14 mouse cellular contexts compared by ENCODE assay signal in genomic region chr6:91201881-91202341, GRCm38 (mm10). TPM values are rescaled to one million over a fixed set of nuclear protein-coding genes. Genes with fewer than 3 reads are reported as not detected.
DNase-seq lines count a peak whose midpoint lies in the region; ATAC-seq and TF ChIP-seq lines count a peak whose summit lies in the region.
"Had no signal": no experiment of that assay in that cellular context is flagged by ENCODE, and none has a peak within 500 bp of the region (broad histone marks: within the 10 kb centered on the region; RNA-seq: fewer than 3 reads in every experiment).

No protein-coding gene starts in this region.

- no peak overlapping the region for H3K9ac ChIP-seq in heart, adult 2 months (ENCODE audit: low read depth, low read length)
- H3K9ac ChIP-seq in limb, embryonic 13.5 days, result no peak overlapping the region
- H3K9ac ChIP-seq: liver, embryonic 13.5 days had no signal

- no peaks in the 10 kb centered on the region for H3K9me3 ChIP-seq in embryonic facial prominence, embryonic 10.5 days
- H3K9me3 ChIP-seq in limb, embryonic 13.5 days, result no peaks in the 10 kb centered on the region; the same call in 1 of the 2 replicates
- H3K9me3 ChIP-seq: G1E; liver, embryonic 13.5 days had no signal

- 87% methylated on average over 8 of the region's 8 CpGs for WGBS in embryonic facial prominence, embryonic 10.5 days
- WGBS in heart, adult 2 months, result 32% methylated on average over 8 of the region's 8 CpGs
- 67% methylated on average over 8 of the region's 8 CpGs for WGBS in limb, embryonic 13.5 days

- H3K4me2 ChIP-seq in limb, embryonic 13.5 days (replicated peaks), result no peak overlapping the region
- H3K4me2 ChIP-seq: liver, embryonic 13.5 days had no signal

- H3K4me3 ChIP-seq in embryonic facial prominence, embryonic 10.5 days, result no peak overlapping the region
- no peak overlapping the region for H3K4me3 ChIP-seq in heart, adult 2 months
- no peak overlapping the region for H3K4me3 ChIP-seq in limb, embryonic 13.5 days
- H3K4me3 ChIP-seq: erythroblast, embryonic 14.5 days; liver, embryonic 13.5 days had no signal

- H3K79me2 ChIP-seq in heart, adult 2 months (replicated peaks; ENCODE audit: control insufficient read depth, insufficient read depth, low read length), result no peaks in the 10 kb centered on the region

- no peak for ATAC-seq in limb, embryonic 13.5 days (ENCODE audit: low FRiP score, low read depth)
- ATAC-seq: midbrain, embryonic 16.5 days had no signal

- H3K27ac ChIP-seq in embryonic facial prominence, embryonic 10.5 days (replicated peaks), result peak overlapping the region; percentile 90
- peak overlapping the region; percentile 42 for H3K27ac ChIP-seq in heart, adult 2 months
- peak overlapping the region; percentile 96 for H3K27ac ChIP-seq in limb, embryonic 13.5 days
- H3K27ac ChIP-seq: liver, embryonic 13.5 days had no signal

- 0 out of 2 replicates have a peak, but pooled peaks have one; percentile 28 for TF ChIP-seq EP300 in heart, adult 2 months (IDR thresholded peaks at IDR 0.05; ENCODE audit: insufficient read depth, low read depth, low read length)

- H3K36me3 ChIP-seq in embryonic facial prominence, embryonic 10.5 days (replicated peaks), result no peaks in the 10 kb centered on the region
- no peaks in the 10 kb centered on the region for H3K36me3 ChIP-seq in heart, adult 2 months (ENCODE audit: control insufficient read depth, insufficient read depth, low read length)
- H3K36me3 ChIP-seq in limb, embryonic 13.5 days, result no peaks in the 10 kb centered on the region
- H3K36me3 ChIP-seq: G1E; liver, embryonic 13.5 days had no signal

- H3K27me3 ChIP-seq in embryonic facial prominence, embryonic 10.5 days (replicated peaks; ENCODE audit: low read depth, poor library complexity, severe bottlenecking), result peaks cover 9% of the 10 kb centered on the region; the same call in 1 of the 2 replicates
- H3K27me3 ChIP-seq in heart, adult 2 months (ENCODE audit: control insufficient read depth, insufficient read depth, low read length), result no peaks in the 10 kb centered on the region
- H3K27me3 ChIP-seq in limb, embryonic 13.5 days, result peaks cover 2% of the 10 kb centered on the region; the same call in 1 of the 2 replicates
- H3K27me3 ChIP-seq: liver, embryonic 13.5 days had no signal

- no peak for TF ChIP-seq CTCF in heart, adult 2 months (IDR thresholded peaks at IDR 0.05)

- peaks cover 36% of the 10 kb centered on the region for H3K4me1 ChIP-seq in embryonic facial prominence, embryonic 10.5 days
- H3K4me1 ChIP-seq in heart, adult 2 months (ENCODE audit: control insufficient read depth, insufficient read depth, low read length), result peaks cover 7% of the 10 kb centered on the region
- peaks cover 67% of the 10 kb centered on the region for H3K4me1 ChIP-seq in limb, embryonic 13.5 days
- H3K4me1 ChIP-seq: liver, embryonic 13.5 days had no signal

- intact Hi-C loops in heart, adult 2 months (cut with DNase I), result no loop called here

- TF ChIP-seq POLR2A in heart, adult 2 months (IDR thresholded peaks at IDR 0.05; ENCODE audit: insufficient read depth, low read depth, low read length), result no peak

- peak; percentile 47 for DNase-seq in lung, postnatal 10 days
- no peak for DNase-seq in lung, postnatal 4 days
- DNase-seq in embryonic facial prominence, embryonic 10.5 days (ENCODE audit: low spot score), result no peak
- DNase-seq in heart, adult 2 months, result peak; percentile 67 to 73
- no peak for DNase-seq in cerebellum, adult 11-12 months
- DNase-seq in right cerebral cortex, adult 18-20 months, result no peak
- DNase-seq in thymus, postnatal 4 days, result no peak
- DNase-seq: kidney, postnatal 4 days; liver, embryonic 13.5 days had no signal

RNA-seq across cellular contexts. Expression of gene Fbln2, which starts 10.3 kb away (rescaled TPM):
- 56.6 and 69.0 TPM in 2 replicates for polyA plus RNA-seq in embryonic facial prominence, embryonic 10.5 days (2016; fragmentation: Nextera tagmentation; extraction: Ambion mirVana)
- 10 to 100 TPM; 55.8 to 56.9 TPM for total RNA-seq in heart, adult 2 months (2021)
- polyA plus RNA-seq in heart, adult 2 months (2012; rRNA removed), result 117 and 153 TPM in 2 replicates
- polyA plus RNA-seq in limb, embryonic 13.5 days (2015; fragmentation: Nextera tagmentation; extraction: Ambion mirVana), result 192 and 196 TPM in 2 replicates
- total RNA-seq: hematopoietic stem cell, adult 5-6 weeks had no signal
- polyA plus RNA-seq: G1E had no signal

RNA-seq across cellular contexts. Expression of gene Hdac11, which starts 45.4 kb away (rescaled TPM):
- polyA plus RNA-seq in embryonic facial prominence, embryonic 10.5 days (2016; fragmentation: Nextera tagmentation; extraction: Ambion mirVana), result 8.6 and 9.8 TPM in 2 replicates
- 10 to 100 TPM; 17.4 to 18.4 TPM for total RNA-seq in heart, adult 2 months (2021)
- polyA plus RNA-seq in heart, adult 2 months (2012; rRNA removed), result 22.7 and 28.4 TPM in 2 replicates
- polyA plus RNA-seq in limb, embryonic 13.5 days (2015; fragmentation: Nextera tagmentation; extraction: Ambion mirVana), result 16.1 and 18.6 TPM in 2 replicates

Comparison
In these comparisons a context has a peak if more than half of its experiments do, and no peak if none do; other contexts are left out.
1. DNase-seq: peak in lung, postnatal 10 days (single experiment) and heart, adult 2 months (2 of 2); none in lung, postnatal 4 days (0 of 2), embryonic facial prominence, embryonic 10.5 days (single experiment), cerebellum, adult 11-12 months (single experiment), right cerebral cortex, adult 18-20 months (single experiment) and thymus, postnatal 4 days (single experiment).
2. H3K27ac ChIP-seq: peak in every context shown above with its lines; median percentile 96 in limb, embryonic 13.5 days; 90 in embryonic facial prominence, embryonic 10.5 days; 42 in heart, adult 2 months.